Mouse (Mus musculus): Measurements from ENCODE around the gene Fam129a. TPM values are rescaled to one million over a fixed set of nuclear protein-coding genes. Genes with fewer than 3 reads are reported as not detected.

The Fam129a gene
- total RNA-seq, 2 experiments from 2014 or later, result 1.5 to 2.7 TPM

GRCm38 (mm10) chr1:151626631-151627030 is 55.6 kb downstream of the Fam129a start:
- DNase-seq, result no peak

GRCm38 (mm10) chr1:151627141-151627540 is 56.2 kb downstream of the Fam129a start:
- no peak for DNase-seq

DNA sequence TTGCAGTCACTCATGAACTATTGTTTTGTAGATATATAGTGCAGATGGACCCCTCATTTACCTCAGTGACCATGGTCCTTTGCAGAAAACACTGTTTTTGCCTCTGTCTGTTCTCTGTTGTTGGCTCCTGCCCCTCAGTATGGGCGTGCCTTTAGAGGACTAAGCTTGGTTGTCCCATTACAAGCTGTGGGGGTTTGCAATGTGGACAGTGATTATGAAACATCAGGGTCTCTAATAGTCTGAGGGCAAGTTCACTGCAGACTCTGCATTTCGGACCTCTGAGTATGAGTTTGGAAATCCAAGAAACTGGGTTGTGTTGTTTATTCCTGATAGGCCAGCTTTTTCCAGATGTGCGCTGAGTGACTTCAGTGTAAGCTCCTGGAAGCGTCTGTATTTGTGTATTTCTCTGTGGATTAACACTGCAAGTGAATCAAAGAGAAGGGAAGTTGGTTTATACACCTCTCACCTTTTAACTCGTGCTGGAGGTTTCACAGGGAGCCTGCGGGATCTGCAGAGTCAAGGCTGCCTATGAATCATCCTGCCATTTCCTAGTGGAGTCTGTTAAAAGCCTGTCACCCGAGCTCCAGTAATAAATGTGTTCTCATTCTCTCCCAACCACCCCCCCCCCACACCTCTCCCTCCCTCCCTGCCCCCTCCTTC is 58.7 kb downstream of the Fam129a start:
- no peak for DNase-seq

- DNase-seq, result no peak
These were observed 59.3 kb downstream of the Fam129a start for GRCm38 (mm10) chr1:151630251-151630628.

DNA sequence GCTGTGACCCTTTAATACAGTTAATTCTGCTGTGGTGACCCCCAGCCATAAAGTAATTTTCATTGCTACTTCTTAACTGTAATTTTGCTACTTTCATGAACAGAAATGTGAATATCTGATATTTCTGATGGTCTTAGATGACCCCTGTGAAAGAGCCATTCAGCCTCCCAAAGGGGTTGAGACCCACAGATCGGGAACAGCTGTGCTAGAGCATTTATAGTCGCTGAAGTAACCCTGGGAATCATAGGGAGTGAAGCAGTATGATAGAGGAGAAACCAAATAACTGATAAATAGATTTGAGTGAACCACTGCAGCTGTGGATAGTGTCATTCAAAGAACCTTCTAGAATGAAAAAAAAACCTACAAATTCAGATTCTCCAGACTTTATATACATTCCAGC is 60.1 kb downstream of the Fam129a start:
- no peak for DNase-seq

DNA sequence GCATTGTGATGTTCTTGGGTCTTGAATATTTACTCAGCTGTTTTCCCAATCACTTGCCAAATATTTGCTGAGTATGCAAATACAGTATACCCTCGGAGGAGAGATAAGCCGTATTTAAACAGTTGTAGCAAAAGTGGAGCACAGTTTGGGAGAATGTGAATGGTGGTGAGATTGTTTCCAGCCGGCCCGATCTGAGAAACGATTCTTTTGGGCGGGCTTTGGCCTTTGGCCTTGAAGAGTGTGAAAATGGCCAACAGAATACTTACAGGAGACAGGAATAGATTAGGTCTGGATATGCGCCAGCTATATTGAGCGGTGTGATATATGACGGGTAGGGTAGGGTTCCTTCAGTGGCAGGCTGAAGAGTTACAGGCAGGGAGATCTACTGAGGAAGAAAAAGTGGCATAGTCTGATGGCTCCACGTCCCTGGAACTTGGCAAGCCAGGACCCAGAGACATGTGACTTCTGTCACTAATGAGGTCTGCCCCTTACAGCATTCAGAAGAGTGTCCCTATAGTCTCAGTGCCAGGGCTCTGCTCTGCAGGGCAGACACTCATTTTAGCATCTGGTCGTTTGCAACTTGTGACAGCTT is 60.8 kb downstream of the Fam129a start:
- DNase-seq, result no peak

- no peak for DNase-seq
These were observed 61.8 kb downstream of the Fam129a start for GRCm38 (mm10) chr1:151632567-151633356.

DNA sequence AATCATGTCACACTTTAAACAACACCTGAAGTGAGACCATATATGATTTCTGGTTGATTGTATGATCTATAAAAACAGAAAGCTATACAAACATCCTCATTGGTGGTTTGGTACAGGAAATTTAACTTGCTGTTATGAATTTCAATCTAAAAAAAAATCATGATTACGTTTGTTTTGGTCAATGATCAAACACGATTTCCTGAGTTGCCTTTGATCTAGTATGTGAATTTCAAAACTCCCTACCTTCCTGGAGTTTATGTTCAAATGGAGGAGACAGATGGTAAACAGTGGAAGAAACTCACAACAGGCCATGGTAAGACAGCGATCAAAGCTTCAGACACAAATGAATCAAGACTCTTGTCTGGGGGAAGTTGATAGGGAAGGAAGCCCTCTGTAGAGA is 65.7 kb downstream of the Fam129a start:
- DNase-seq, result no peak

DNA sequence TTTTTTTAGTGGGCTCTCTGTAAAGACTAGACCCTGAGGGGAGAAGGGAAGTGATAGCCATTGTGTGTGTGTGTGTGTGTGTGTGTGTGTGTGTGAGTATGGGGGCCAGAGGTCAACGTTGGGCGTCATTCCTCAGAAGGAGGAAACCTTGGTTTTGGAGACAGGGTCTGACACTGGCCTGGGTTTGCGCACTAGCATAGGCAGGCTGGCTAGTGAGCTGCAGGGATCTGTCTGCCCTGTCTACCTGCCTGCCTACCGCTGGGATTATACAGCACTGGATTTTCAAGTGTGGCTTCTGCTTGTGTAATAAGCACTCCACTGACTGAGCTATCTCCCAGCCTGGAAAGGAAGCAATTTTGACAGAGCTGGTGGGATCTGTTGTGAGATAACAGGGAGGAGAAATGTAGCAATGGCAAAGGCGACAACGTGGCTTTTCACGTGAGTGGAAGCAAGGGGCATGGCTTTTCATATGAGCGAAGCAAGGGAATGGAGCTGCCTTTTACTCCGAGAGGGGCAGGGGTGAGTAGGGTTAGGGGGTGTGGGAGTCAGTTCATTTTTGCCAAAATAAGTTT is 66.5 kb downstream of the Fam129a start:
- DNase-seq, result no peak

GRCm38 (mm10) chr1:151638357-151638756 is 67.4 kb downstream of the Fam129a start:
- no peak for DNase-seq

GRCm38 (mm10) chr1:151638770-151639169 is 67.8 kb downstream of the Fam129a start:
- DNase-seq, result no peak

DNA sequence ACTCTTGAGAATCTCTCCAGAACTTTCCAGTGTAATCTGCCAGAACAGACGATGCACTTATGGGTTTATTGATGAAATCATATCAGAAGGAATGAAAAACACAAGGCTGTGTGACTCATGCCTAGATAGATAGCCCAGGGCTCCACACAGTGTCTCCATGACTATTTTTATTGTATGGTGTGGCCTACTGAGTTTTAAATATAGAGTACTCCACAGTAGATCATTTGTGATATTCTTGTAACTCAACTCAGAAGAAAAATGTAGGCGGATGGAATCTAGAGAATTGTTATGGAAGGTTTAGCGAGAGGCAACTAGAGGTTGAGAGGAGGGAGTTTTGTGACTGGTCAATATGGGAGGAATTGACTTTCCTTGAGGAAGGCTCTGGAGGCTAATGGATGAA is 75.4 kb downstream of the Fam129a start:
- DNase-seq, result no peak

- DNase-seq, result no peak
These were observed 77.1 kb downstream of the Fam129a start for GRCm38 (mm10) chr1:151648099-151648498.

DNA sequence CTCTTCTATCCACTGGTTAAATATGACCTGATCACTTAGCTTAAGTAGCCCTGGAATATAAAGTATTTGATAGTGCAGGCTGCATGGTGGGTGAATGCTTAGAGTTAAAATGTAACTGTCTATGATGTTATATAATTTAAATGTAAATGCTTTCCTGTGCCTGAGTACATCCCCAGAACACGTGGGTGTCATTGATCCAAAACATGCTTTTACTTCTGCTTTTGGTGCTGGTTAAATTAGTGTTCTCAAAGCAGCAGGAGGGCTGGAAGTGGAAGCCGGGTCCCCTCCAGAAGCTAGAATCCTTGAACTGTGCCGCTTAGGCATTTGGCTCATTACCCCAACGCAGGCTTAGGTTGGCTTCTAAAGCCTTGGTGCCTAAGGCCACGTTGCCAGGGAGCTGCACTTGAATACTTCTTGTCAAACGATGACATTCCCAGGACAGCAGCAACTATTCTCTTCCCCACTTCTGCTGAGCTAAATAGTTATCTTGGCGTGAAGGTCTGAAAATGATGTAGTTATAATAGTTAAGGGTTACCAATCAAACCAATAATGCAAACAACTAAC is 86.1 kb downstream of the Fam129a start:
- no peak for DNase-seq

- DNase-seq, result no peak
These were observed 87.4 kb downstream of the Fam129a start for GRCm38 (mm10) chr1:151658291-151658830.

- no peak for DNase-seq
These were observed 88.7 kb downstream of the Fam129a start for GRCm38 (mm10) chr1:151659636-151660035.

DNA sequence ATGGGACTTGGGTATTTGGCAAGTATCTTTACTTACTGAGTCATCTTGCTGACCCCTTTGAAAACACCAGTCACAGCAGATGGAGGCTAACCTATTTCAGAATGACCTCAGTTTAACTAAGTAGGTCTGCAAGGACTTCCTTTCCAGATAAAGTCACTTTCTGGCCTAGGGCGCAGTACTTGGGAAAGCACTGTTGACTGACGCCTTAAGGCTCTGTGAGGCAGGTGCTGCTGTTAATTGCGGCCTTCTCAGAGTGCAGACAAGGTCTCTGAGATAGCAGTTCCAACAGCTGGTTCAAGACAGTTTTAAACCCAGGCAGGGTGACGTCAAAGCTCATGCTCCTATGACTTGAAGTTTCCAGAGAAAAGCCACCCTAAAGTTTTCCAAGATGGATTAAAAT is 89.3 kb downstream of the Fam129a start:
- no peak for DNase-seq

- DNase-seq, result no peak
These were observed 89.9 kb downstream of the Fam129a start for GRCm38 (mm10) chr1:151660883-151661282.

DNA sequence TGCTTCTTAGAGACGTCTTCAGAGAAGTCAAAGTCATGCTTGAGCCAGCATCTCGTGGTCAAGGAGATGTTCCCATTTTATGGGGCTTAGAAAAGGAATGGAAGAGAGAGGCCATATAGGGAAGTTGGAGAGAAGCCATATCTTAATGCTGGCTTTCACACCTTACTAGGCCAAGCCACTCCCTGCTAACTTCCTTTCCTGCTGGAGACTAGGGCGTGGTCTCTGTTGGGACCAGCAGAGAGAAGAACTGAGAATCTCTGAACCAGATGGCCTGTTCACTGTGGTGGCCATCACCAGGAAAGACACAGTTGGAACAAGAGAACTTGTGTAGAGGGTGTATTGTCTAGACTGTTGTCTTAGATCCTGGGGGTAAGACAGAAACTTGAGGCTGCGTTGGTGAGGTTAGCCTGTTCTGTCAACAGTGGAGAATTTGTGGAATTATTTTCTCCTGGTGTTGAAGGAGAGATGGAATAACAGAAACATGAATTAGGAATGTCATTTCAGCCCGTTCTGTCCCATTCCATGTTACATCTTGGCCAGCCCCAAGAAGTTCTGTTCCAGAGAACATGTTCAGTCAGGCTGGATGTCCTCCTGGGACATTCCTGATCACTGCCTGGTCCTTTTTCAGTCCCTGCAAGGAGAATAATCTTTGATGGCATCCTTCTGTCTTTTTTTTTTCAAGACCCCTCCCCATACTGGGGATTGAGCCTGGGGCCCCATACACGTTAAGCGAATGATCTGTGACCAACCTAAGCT is 90.9 kb downstream of the Fam129a start:
- DNase-seq, result no peak

DNA sequence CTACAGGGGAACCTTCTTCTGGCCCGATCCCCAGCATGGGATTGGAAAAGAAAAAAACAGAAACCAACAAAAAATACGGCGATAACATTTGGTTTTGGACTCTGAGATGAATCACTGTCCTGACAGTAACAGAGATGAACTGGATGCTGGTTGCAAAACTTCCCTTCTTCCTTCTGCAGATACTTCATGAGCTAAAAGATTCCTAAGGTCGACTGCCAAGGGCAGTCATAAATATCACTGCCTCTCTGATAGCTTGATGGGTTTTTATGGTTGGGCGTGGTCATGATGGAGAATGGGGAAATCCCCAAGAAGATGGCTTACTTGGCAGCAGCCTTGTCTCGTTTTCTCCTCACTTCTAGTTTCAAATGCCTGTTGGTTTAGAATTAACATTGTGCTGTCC is 92.0 kb downstream of the Fam129a start:
- no peak for DNase-seq

DNA sequence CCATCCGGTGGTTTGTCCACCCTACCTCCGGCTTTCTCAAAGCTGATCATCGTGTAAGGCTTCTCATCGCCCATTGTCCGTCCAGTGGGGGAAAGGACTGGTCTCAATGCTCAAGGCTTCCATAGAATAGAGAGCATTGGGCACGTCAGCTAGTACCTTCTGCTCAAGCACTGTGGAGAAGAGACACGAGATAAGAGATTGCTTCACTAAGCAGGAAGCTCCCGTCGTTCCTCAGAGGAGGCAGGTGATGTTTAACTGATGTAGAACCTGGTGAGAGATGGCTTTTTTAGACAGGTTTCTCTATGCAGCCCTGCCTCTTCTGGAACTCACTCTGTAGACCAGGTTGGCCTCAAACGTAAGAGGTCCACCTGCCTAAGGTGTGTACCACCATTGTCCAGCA is 93.4 kb downstream of the Fam129a start:
- DNase-seq, result no peak

DNA sequence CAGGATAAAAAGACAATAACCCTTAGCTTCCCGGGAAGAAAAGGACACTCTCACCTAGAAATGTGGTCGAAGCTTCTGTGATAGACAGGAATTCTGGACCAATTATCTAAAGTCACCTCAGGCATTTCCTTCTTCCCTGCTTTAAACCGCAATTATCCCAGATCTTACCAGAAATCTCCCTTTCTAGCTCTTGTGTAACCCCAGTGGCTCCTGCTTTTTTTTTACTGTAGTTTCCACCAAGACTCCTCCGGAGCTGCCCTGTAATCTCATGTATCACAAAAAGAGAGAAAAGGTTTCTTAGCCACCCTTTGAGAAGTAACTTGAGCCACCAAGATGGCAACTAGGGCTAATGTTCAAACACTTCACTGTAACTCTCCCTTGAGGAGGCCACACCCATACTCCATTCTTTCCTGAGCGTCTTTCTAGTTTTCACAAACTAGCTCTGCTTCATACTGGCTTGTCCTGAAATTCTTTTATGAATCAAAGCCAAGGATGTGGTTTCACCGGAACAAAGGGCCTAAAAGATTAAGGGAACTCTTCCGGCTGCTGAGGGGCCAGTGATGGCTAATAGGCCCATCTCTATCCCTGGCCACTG is 93.9 kb downstream of the Fam129a start:
- no peak for DNase-seq

Measured in layer of hippocampus, postnatal 36 days (tissue).